Mouse (Mus musculus): ENCODE data around the gene Kidins220. TPM values are rescaled to one million over a fixed set of nuclear protein-coding genes. Genes with fewer than 3 reads are reported as not detected.

Gene Kidins220
- polyA plus RNA-seq, 1 experiment from 2014 or later, result 36.7 TPM

DNA sequence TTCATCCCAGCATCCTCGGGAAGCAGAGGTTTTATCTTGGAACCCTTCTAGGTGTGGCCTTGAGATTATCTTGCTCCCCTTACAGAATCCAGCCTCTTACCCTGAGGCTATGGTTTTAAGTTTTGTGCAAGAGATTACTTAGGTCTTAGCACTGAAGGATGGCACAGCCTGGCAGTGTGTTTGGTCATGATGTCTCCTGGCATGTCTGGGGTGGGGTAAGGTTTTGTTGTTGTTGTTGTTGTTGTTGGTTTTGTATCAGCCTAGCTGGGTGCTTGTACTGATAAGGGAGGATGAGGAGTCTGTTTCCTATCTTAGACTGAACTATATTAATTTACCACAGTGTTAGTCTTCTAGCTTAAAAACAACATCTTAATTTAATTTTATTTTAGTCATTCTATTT, 38.4 kb upstream of the Kidins220 start:
- H3K4me3 ChIP-seq (ENCODE audit: low read length), result no peak overlapping the region
- peaks cover 7% of the 10 kb centered on the region; the same call in 1 of the 2 replicates for H3K4me1 ChIP-seq (ENCODE audit: insufficient read depth, low read length)
- no peak overlapping the region for H3K4me2 ChIP-seq (replicated peaks; ENCODE audit: low read depth, low read length)
- no peak overlapping the region for H3K27ac ChIP-seq (ENCODE audit: low read length)
- no peak overlapping the region for H3K9ac ChIP-seq (replicated peaks; ENCODE audit: low read length)
- H3K9me3 ChIP-seq (ENCODE audit: low read length), result no peaks in the 10 kb centered on the region
- H3K27me3 ChIP-seq (ENCODE audit: insufficient read depth, low read length), result no peaks in the 10 kb centered on the region
- 0 out of 2 replicates have a peak, but pooled peaks cover 9% of the 10 kb centered on the region for H3K36me3 ChIP-seq (ENCODE audit: insufficient read depth, low read length)
- no peak for ATAC-seq (ENCODE audit: low FRiP score, low TSS enrichment)
- WGBS, result 70% methylated on average over 1 of the region's 1 CpGs

DNA sequence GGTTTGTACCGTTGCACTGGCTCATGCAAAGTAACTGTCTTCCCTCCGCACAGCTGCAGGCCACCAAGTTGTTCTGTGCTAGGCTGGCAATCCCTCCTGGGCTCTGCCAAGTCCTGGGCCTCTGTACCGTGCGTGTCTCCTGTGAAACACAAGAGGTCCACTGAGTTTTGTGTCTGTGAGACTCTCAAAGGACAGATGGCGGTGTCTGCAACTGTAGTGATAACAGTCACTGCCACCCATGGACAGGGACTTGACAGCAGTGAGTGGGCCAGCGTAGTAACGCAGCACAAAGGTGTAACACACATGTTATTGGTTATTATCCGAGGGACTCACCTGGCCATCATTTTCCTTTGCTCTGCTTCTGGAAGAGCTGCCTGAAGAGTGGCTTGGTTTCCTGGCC, 35.4 kb upstream of the Kidins220 start:
- Histone ChIP-seq H3K36me3 (ENCODE audit: insufficient read depth, low read length) (0 out of 2 replicates have a peak, but pooled peaks cover 10% of the 10 kb centered on the region), H3K4me1 (ENCODE audit: insufficient read depth, low read length) (no peaks in the 10 kb centered on the region), H3K9ac (replicated peaks; ENCODE audit: low read length) (no peak overlapping the region), H3K4me3 (ENCODE audit: low read length) (no peak overlapping the region), H3K4me2 (replicated peaks; ENCODE audit: low read depth, low read length) (no peak overlapping the region), H3K9me3 (ENCODE audit: low read length) (no peaks in the 10 kb centered on the region), H3K27me3 (ENCODE audit: insufficient read depth, low read length) (no peaks in the 10 kb centered on the region), H3K27ac (ENCODE audit: low read length) (no peak overlapping the region)
- ATAC-seq (ENCODE audit: low FRiP score, low TSS enrichment), result no peak
- WGBS, result 93% methylated on average over 8 of the region's 8 CpGs

DNA sequence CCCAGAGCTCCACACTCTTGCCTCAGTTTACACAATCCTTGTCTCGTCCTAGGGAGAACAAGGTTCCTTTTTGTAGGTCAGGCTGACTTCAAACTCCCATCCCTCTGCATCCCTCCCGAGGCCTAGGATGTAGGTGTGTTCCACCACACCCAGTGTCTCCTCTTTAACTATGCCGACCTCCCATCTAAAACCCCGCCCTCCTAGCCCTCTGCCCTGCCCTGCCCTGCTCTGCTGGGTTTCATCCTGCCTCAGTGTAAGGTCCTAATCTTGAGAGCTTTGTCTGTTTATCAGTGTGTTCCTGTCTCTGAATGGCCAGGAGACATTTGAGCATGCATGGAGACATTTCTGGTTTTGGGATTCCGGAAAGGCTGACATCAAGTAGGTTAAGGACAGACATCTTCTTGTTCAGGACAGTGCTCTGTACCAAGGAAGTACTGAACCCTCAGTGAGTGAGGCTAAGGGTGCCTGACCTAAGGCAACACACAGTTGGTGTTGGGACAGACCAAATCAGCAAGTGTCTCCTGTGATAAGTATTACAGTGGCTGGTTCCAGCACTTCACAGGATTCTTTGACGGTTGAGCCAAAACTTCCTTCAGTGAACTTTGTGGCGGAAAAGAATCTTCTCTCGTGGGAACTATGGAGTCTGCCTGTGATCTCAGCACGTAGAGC, 32.0 kb upstream of the Kidins220 start:
- no peak overlapping the region for H3K9ac ChIP-seq (replicated peaks; ENCODE audit: low read length)
- ATAC-seq (ENCODE audit: low FRiP score, low TSS enrichment), result no peak
- no peak overlapping the region for H3K27ac ChIP-seq (ENCODE audit: low read length)
- H3K4me1 ChIP-seq (ENCODE audit: insufficient read depth, low read length), result no peaks in the 10 kb centered on the region
- H3K27me3 ChIP-seq (ENCODE audit: insufficient read depth, low read length), result no peaks in the 10 kb centered on the region
- H3K9me3 ChIP-seq (ENCODE audit: low read length), result no peaks in the 10 kb centered on the region
- no peak overlapping the region for H3K4me2 ChIP-seq (replicated peaks; ENCODE audit: low read depth, low read length)
- no peak overlapping the region for H3K4me3 ChIP-seq (ENCODE audit: low read length)
- peaks cover 25% of the 10 kb centered on the region; the same call in 1 of the 2 replicates for H3K36me3 ChIP-seq (ENCODE audit: insufficient read depth, low read length)
- 78% methylated on average over 9 of the region's 9 CpGs for WGBS

DNA sequence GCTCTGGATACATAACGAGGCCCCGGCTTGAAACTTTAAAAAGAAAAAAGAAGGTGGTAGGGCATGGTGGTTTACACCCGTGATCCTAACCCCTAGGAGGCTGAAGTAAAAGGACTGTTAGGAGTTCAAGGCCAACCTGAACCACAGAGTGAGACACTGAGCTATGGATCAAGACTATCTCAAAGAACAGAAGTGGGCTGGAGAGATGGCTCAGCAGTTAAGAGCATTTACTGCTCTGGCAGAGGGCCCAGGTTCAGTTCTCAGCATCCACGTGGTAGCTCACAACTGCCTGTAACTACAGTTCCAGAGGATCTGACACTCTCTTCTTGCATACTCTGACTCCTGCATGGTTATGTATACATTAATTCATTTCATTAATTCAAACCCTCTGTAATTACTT, 31.3 kb upstream of the Kidins220 start:
- no peak for ATAC-seq (ENCODE audit: low FRiP score, low TSS enrichment)
- no peak overlapping the region for H3K9ac ChIP-seq (replicated peaks; ENCODE audit: low read length)
- H3K4me3 ChIP-seq (ENCODE audit: low read length), result no peak overlapping the region
- peaks cover 25% of the 10 kb centered on the region; the same call in 1 of the 2 replicates for H3K36me3 ChIP-seq (ENCODE audit: insufficient read depth, low read length)
- H3K4me1 ChIP-seq (ENCODE audit: insufficient read depth, low read length), result no peaks in the 10 kb centered on the region
- no peaks in the 10 kb centered on the region for H3K9me3 ChIP-seq (ENCODE audit: low read length)
- WGBS, result 89% methylated on average over 4 of the region's 4 CpGs
- no peaks in the 10 kb centered on the region for H3K27me3 ChIP-seq (ENCODE audit: insufficient read depth, low read length)
- no peak overlapping the region for H3K27ac ChIP-seq (ENCODE audit: low read length)
- no peak overlapping the region for H3K4me2 ChIP-seq (replicated peaks; ENCODE audit: low read depth, low read length)

DNA sequence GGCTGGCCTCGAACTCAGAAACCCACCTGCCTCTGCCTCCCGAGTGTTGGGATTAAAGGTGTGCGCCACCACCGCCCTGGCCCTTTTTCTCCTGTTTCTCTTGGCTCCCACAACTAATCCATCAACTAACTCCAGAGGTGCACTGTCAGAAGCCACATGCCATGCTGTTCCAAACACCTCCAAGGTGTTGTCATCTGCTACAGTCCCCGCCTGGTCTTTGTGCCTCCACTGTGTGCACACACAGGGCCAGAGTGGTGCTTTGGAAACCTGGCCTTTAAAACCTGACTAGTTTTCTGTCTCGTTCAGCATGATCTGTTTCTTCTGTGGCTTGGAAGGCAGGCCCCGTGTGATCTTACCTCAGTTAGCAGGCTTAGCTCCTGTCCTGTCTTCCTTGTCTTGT, 30.1 kb upstream of the Kidins220 start:
- no peaks in the 10 kb centered on the region for H3K27me3 ChIP-seq (ENCODE audit: insufficient read depth, low read length)
- H3K4me2 ChIP-seq (replicated peaks; ENCODE audit: low read depth, low read length), result no peak overlapping the region
- no peak overlapping the region for H3K27ac ChIP-seq (ENCODE audit: low read length)
- no peak for ATAC-seq (ENCODE audit: low FRiP score, low TSS enrichment)
- H3K4me1 ChIP-seq (ENCODE audit: insufficient read depth, low read length), result no peaks in the 10 kb centered on the region
- WGBS, result 87% methylated on average over 7 of the region's 7 CpGs
- H3K9me3 ChIP-seq (ENCODE audit: low read length), result no peaks in the 10 kb centered on the region
- no peak overlapping the region for H3K4me3 ChIP-seq (ENCODE audit: low read length)
- peaks cover 22% of the 10 kb centered on the region; the same call in 1 of the 2 replicates for H3K36me3 ChIP-seq (ENCODE audit: insufficient read depth, low read length)
- H3K9ac ChIP-seq (replicated peaks; ENCODE audit: low read length), result no peak overlapping the region

DNA sequence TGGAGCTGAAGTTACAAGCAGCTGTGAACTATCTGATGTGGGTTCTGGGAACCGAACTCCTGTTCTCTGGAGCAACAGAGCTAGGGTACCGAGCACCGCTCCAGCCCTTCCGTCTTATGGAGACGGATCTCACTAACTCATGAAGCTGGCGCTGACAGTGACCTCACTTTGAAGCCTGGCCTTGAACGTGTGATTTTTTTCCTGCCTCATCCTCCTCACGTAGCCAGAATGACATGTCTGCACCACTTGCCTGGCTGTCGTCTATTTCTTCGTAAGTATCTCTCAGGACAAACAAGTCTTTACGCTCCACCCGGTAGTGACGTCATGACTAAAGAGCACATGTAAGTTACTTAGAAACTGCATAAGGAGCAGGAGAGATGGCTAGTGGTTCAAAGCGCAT, 27.7 kb upstream of the Kidins220 start:
- no peaks in the 10 kb centered on the region for H3K4me1 ChIP-seq (ENCODE audit: insufficient read depth, low read length)
- no peak overlapping the region for H3K4me3 ChIP-seq (ENCODE audit: low read length)
- H3K4me2 ChIP-seq (replicated peaks; ENCODE audit: low read depth, low read length), result no peak overlapping the region
- no peaks in the 10 kb centered on the region for H3K9me3 ChIP-seq (ENCODE audit: low read length)
- no peak for ATAC-seq (ENCODE audit: low FRiP score, low TSS enrichment)
- H3K36me3 ChIP-seq (ENCODE audit: insufficient read depth, low read length), result peaks cover 29% of the 10 kb centered on the region
- WGBS, result 91% methylated on average over 14 of the region's 14 CpGs
- H3K27me3 ChIP-seq (ENCODE audit: insufficient read depth, low read length), result no peaks in the 10 kb centered on the region
- no peak overlapping the region for H3K27ac ChIP-seq (ENCODE audit: low read length)
- no peak overlapping the region for H3K9ac ChIP-seq (replicated peaks; ENCODE audit: low read length)

DNA sequence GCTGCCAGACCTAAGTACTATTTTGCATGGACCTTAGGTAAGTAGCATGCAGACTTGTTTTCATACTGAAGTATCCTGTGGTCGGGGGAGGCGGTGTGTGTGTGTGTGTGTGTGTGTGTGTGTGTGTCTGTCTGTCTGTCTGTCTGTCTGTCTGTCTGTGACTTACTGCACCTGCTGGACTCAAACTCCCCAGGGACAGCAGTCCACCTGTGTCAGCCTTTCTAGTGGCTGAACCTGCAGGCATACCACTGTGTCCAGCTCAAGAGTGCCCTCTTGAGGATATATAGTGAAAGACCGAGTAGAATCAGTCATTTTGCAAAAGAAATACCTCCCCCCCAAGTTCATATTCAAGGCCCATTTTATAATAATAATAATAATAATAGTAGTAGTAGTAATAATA, 26.4 kb upstream of the Kidins220 start:
- Histone ChIP-seq H3K27ac (ENCODE audit: low read length) (no peak overlapping the region), H3K4me2 (replicated peaks; ENCODE audit: low read depth, low read length) (no peak overlapping the region), H3K27me3 (ENCODE audit: insufficient read depth, low read length) (no peaks in the 10 kb centered on the region), H3K9ac (replicated peaks; ENCODE audit: low read length) (no peak overlapping the region), H3K36me3 (ENCODE audit: insufficient read depth, low read length) (peaks cover 29% of the 10 kb centered on the region), H3K4me1 (ENCODE audit: insufficient read depth, low read length) (no peaks in the 10 kb centered on the region), H3K4me3 (ENCODE audit: low read length) (no peak overlapping the region), H3K9me3 (ENCODE audit: low read length) (no peaks in the 10 kb centered on the region)
- WGBS, result 60% methylated on average over 3 of the region's 3 CpGs
- 0 out of 2 replicates have a peak, but pooled peaks have one; percentile 36 for ATAC-seq (ENCODE audit: low FRiP score, low TSS enrichment)

DNA sequence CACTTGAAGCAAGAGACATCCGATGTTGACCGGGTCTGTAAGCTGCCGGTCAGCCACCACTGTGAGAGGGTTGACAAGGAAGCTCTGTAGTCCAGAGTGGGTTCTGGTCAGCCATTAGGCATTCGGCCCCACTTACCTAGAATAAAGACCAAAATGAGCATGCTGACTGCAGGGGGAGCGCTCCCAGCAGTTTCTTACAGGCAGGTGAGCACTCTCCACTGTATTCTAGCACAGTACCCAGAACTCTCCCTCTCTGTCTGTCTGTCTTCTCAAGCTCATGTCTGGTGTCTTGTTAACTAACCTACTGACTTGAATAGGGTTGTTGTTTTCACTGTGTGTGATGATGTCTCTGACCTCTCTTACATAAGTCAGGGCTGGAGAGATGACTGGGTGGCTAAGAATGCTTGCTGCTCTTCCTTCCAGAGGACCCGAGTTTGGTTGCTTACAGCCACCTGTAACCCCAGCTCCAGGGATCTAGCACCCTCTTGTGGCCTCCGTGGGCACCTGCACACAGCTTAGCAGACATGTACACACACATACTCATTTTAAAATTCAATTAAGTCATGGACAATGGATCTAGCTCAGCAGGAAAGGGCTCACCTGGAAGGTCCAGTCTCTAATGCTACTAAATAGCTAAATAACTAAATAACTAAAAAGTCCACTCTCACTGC, 24.2 kb upstream of the Kidins220 start:
- H3K36me3 ChIP-seq (ENCODE audit: insufficient read depth, low read length), result peaks cover 25% of the 10 kb centered on the region

DNA sequence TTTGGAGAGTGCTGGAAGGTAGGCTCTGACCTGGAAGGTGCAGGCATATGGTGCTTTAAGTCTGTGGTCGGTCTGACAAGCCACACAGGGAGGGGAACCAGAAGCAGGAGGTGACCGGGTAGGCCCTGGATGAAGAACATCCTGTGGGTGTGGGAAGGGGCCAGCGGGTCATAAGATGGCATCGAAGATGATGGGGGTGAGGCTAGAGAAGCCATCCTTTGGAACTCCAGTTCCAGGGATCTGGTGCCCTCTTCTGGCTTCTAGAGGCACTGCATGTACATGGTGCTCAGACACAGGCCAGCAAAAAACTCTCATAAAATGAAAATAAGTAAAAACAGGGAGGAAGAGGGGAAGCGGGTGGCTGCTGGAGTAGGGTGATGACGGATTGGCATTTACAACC, 22.6 kb upstream of the Kidins220 start:
- Histone ChIP-seq H3K4me1 (ENCODE audit: insufficient read depth, low read length) (no peaks in the 10 kb centered on the region), H3K9ac (replicated peaks; ENCODE audit: low read length) (no peak overlapping the region), H3K4me2 (replicated peaks; ENCODE audit: low read depth, low read length) (no peak overlapping the region), H3K4me3 (ENCODE audit: low read length) (no peak overlapping the region), H3K36me3 (ENCODE audit: insufficient read depth, low read length) (peaks cover 18% of the 10 kb centered on the region), H3K27me3 (ENCODE audit: insufficient read depth, low read length) (no peaks in the 10 kb centered on the region), H3K27ac (ENCODE audit: low read length) (no peak overlapping the region), H3K9me3 (ENCODE audit: low read length) (no peaks in the 10 kb centered on the region)
- WGBS, result 38% methylated on average over 6 of the region's 6 CpGs
- peak; percentile 39; the same call in 1 of the 2 replicates for ATAC-seq (ENCODE audit: low FRiP score, low TSS enrichment)

More for the DNA sequence above, 24.2 kb upstream of the Kidins220 start:
- no peak overlapping the region for H3K9ac ChIP-seq (replicated peaks; ENCODE audit: low read length)
- no peak overlapping the region for H3K4me2 ChIP-seq (replicated peaks; ENCODE audit: low read depth, low read length)
- no peaks in the 10 kb centered on the region for H3K27me3 ChIP-seq (ENCODE audit: insufficient read depth, low read length)
- H3K9me3 ChIP-seq (ENCODE audit: low read length), result no peaks in the 10 kb centered on the region
- no peaks in the 10 kb centered on the region for H3K4me1 ChIP-seq (ENCODE audit: insufficient read depth, low read length)
- 90% methylated on average over 7 of the region's 7 CpGs for WGBS
- no peak for ATAC-seq (ENCODE audit: low FRiP score, low TSS enrichment)
- H3K27ac ChIP-seq (ENCODE audit: low read length), result no peak overlapping the region
- H3K4me3 ChIP-seq (ENCODE audit: low read length), result no peak overlapping the region

DNA sequence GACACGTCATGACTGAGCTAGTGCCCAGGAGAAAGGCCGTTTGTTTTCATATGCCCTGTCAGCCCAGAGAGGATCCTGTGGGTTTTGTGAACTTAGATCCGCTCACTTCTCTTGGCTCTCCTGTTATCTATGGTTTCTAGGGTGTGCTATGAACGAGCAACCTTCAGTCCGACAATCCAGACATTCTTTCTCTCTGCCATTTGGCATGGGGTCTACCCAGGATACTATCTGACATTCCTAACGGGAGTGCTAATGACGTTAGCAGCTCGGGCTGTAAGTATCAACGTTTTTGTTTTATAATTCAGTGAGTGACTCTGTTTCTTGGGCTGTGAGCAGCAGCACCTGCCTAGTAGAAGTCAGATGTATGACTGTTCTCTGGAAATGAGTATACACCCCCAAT, 19.6 kb upstream of the Kidins220 start:
- Histone ChIP-seq H3K27me3 (ENCODE audit: insufficient read depth, low read length) (no peaks in the 10 kb centered on the region), H3K27ac (ENCODE audit: low read length) (no peak overlapping the region), H3K4me2 (replicated peaks; ENCODE audit: low read depth, low read length) (no peak overlapping the region), H3K4me3 (ENCODE audit: low read length) (no peak overlapping the region), H3K4me1 (ENCODE audit: insufficient read depth, low read length) (no peaks in the 10 kb centered on the region), H3K9me3 (ENCODE audit: low read length) (no peaks in the 10 kb centered on the region), H3K36me3 (ENCODE audit: insufficient read depth, low read length) (peaks cover 21% of the 10 kb centered on the region), H3K9ac (replicated peaks; ENCODE audit: low read length) (no peak overlapping the region)
- WGBS, result 74% methylated on average over 9 of the region's 9 CpGs
- no peak for ATAC-seq (ENCODE audit: low FRiP score, low TSS enrichment)
